Mouse (Mus musculus): Measurements from ENCODE around the gene Clstn1.

GRCm38 (mm10) chr4:149691368-149691767 lies 105.1 kb downstream of the Clstn1 start:
- TF ChIP-seq EP300 (IDR thresholded peaks at IDR 0.05; ENCODE audit: insufficient read depth, low read depth, low read length) (no peak), CTCF (IDR thresholded peaks at IDR 0.05; ENCODE audit: low read depth, low read length) (no peak), POLR2A (IDR thresholded peaks at IDR 0.05; ENCODE audit: insufficient read depth, low read length) (no peak)

Data from ES-Bruce4 (cell line).